Mouse (Mus musculus) ovary, postnatal 14 days (tissue): ENCODE measurements around the gene Acsf2.
A peak's percentile ranks its signal among the peaks of the same experiment; 100 is the strongest.
"Not testable (repeated sequence)": the region's sequence is repeated elsewhere in the genome, so short reads cannot be mapped to it uniquely, and the experiment has no call there.

Experiments
- DNase-seq: peaks from one replicate; pipeline ENCODE4 v3.0.0; 2022; ENCODE audit warnings: low spot score

Acsf2 gene

GRCm38 (mm10) chr11:94601321-94602281, at the start of gene Acsf2:
Gene Acsf2, minus strand, starts transcription at chr11:94601871.
- DNase-seq = peak; percentile 69

- not testable (repeated sequence) for DNase-seq
These were observed 49.6 kb upstream of the Acsf2 start for GRCm38 (mm10) chr11:94651241-94651640.

- DNase-seq = no peak
These were observed 44.8 kb upstream of the Acsf2 start for GRCm38 (mm10) chr11:94646457-94646856.

GRCm38 (mm10) chr11:94644461-94645219, 43.0 kb upstream of the Acsf2 start:
- DNase-seq = no peak

GRCm38 (mm10) chr11:94634431-94634830, 32.8 kb upstream of the Acsf2 start:
- DNase-seq = no peak

GRCm38 (mm10) chr11:94632988-94633387, 31.3 kb upstream of the Acsf2 start:
- no peak for DNase-seq

GRCm38 (mm10) chr11:94631969-94632368, 30.3 kb upstream of the Acsf2 start:
- no peak for DNase-seq

GRCm38 (mm10) chr11:94630199-94631011, 28.7 kb upstream of the Acsf2 start:
- peak; percentile 18 for DNase-seq

GRCm38 (mm10) chr11:94629884-94630198, 28.2 kb upstream of the Acsf2 start:
- DNase-seq = no peak

- DNase-seq = peak; percentile 98
These were observed 27.7 kb upstream of the Acsf2 start, which contains the start of gene Lrrc59 for GRCm38 (mm10) chr11:94629199-94629883. Gene Lrrc59, plus strand, starts transcription at chr11:94629767.

- no peak for DNase-seq
These were observed 20.5 kb upstream of the Acsf2 start for GRCm38 (mm10) chr11:94622162-94622561.

- DNase-seq = no peak
These were observed 19.8 kb upstream of the Acsf2 start for GRCm38 (mm10) chr11:94621458-94621852.

- no peak for DNase-seq
These were observed 19.2 kb upstream of the Acsf2 start for GRCm38 (mm10) chr11:94620766-94621457.

GRCm38 (mm10) chr11:94617646-94618045, 16.0 kb upstream of the Acsf2 start:
- no peak for DNase-seq

- no peak for DNase-seq
These were observed 13.8 kb upstream of the Acsf2 start for GRCm38 (mm10) chr11:94615494-94615893.

GRCm38 (mm10) chr11:94614603-94615002, 12.9 kb upstream of the Acsf2 start:
- DNase-seq = no peak

- no peak for DNase-seq
These were observed 9.4 kb upstream of the Acsf2 start for GRCm38 (mm10) chr11:94610744-94611740.

- no peak for DNase-seq
These were observed 785 bp upstream of the Acsf2 start for GRCm38 (mm10) chr11:94602356-94602955.

- no peak for DNase-seq
These were observed 1.2 kb downstream of the Acsf2 start for GRCm38 (mm10) chr11:94600447-94600846.
